Mouse (Mus musculus): ENCODE measurements around the gene Rab42.
"Not testable (repeated sequence)": the region's sequence is repeated elsewhere in the genome, so short reads cannot be mapped to it uniquely, and the experiment has no call there.

Gene Rab42

GRCm38 (mm10) chr4:132326481-132326880 is 23.3 kb upstream of the Rab42 start:
- in situ Hi-C loops (cut with MboI; ENCODE audit: low pct_unique_long_range_greater_than_20kb in 1 of 2, low sequenced_read_pairs in 2 of 2, unreplicated experiment in 1 of 2): no loop called here

GRCm38 (mm10) chr4:132315711-132316110 is 12.5 kb upstream of the Rab42 start:
- in situ Hi-C loops (cut with MboI; ENCODE audit: low pct_unique_long_range_greater_than_20kb in 1 of 2, low sequenced_read_pairs in 2 of 2, unreplicated experiment in 1 of 2): no loop called here

DNA sequence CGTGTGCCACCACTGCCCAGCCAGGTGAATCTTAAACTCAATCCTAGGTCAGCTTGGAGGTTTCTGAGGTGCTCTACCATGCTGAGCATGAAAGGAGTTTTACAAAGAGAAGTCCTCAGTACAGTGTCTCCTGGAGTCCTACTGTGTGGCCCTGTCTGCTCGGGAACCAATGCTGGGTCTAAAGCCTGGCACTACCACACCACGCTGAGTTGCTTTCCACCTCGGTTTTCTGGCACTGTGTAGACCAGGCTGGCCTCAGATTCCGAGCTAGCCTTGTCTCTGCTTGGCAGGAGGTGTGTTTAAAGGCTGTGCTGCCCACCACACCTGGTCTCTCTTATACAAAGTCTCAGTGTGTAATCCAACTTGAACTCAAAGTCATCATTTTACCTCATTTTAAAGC is 9.4 kb upstream of the Rab42 start:
- in situ Hi-C loops (cut with MboI; ENCODE audit: low pct_unique_long_range_greater_than_20kb in 1 of 2, low sequenced_read_pairs in 2 of 2, unreplicated experiment in 1 of 2): no loop called here

GRCm38 (mm10) chr4:132311801-132312200 is 8.6 kb upstream of the Rab42 start:
- in situ Hi-C loops (cut with MboI; ENCODE audit: low pct_unique_long_range_greater_than_20kb in 1 of 2, low sequenced_read_pairs in 2 of 2, unreplicated experiment in 1 of 2): no loop called here

GRCm38 (mm10) chr4:132311209-132311608 is 8.0 kb upstream of the Rab42 start:
- in situ Hi-C loops (cut with MboI; ENCODE audit: low pct_unique_long_range_greater_than_20kb in 1 of 2, low sequenced_read_pairs in 2 of 2, unreplicated experiment in 1 of 2): no loop called here

- in situ Hi-C loops (cut with MboI; ENCODE audit: low pct_unique_long_range_greater_than_20kb in 1 of 2, low sequenced_read_pairs in 2 of 2, unreplicated experiment in 1 of 2): no loop called here
Observed at GRCm38 (mm10) chr4:132309849-132310472, 6.8 kb upstream of the Rab42 start.

GRCm38 (mm10) chr4:132309140-132309848 is 6.1 kb upstream of the Rab42 start:
- in situ Hi-C loops (cut with MboI; ENCODE audit: low pct_unique_long_range_greater_than_20kb in 1 of 2, low sequenced_read_pairs in 2 of 2, unreplicated experiment in 1 of 2): no loop called here

- in situ Hi-C loops (cut with MboI; ENCODE audit: low pct_unique_long_range_greater_than_20kb in 1 of 2, low sequenced_read_pairs in 2 of 2, unreplicated experiment in 1 of 2): no loop called here
Observed at GRCm38 (mm10) chr4:132308437-132309139, 5.4 kb upstream of the Rab42 start.

GRCm38 (mm10) chr4:132306004-132306403 is 2.8 kb upstream of the Rab42 start:
- in situ Hi-C loops (cut with MboI; ENCODE audit: low pct_unique_long_range_greater_than_20kb in 1 of 2, low sequenced_read_pairs in 2 of 2, unreplicated experiment in 1 of 2): no loop called here

- in situ Hi-C loops (cut with MboI; ENCODE audit: low pct_unique_long_range_greater_than_20kb in 1 of 2, low sequenced_read_pairs in 2 of 2, unreplicated experiment in 1 of 2): no loop called here
Observed at GRCm38 (mm10) chr4:132305276-132305675, 2.1 kb upstream of the Rab42 start.

GRCm38 (mm10) chr4:132303484-132303883 is 299 bp upstream of the Rab42 start:
- in situ Hi-C loops (cut with MboI; ENCODE audit: low pct_unique_long_range_greater_than_20kb in 1 of 2, low sequenced_read_pairs in 2 of 2, unreplicated experiment in 1 of 2): not testable (repeated sequence)

- in situ Hi-C loops (cut with MboI; ENCODE audit: low pct_unique_long_range_greater_than_20kb in 1 of 2, low sequenced_read_pairs in 2 of 2, unreplicated experiment in 1 of 2): no loop called here
Observed at GRCm38 (mm10) chr4:132301965-132302938, 933 bp downstream of the Rab42 start.

DNA sequence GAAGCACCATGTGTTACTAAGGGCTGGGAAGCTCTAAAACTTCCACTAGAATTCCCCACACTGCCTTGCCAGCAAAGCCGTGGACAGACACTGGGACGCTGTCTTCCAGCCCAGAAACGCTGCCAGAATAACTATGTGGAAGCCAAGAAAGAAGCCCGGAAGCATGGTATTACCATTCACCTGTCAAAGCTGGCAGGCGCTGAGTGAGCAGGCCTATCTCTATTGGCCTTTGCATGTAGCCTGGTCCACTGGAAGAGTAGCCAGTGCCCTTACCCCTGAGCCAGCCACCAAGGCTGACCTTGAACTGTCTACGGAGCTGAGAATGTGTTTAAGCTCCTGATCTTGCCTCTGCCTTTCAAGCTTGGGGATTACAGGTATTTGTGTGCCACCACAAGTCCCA is 1.7 kb downstream of the Rab42 start:
- in situ Hi-C loops (cut with MboI; ENCODE audit: low pct_unique_long_range_greater_than_20kb in 1 of 2, low sequenced_read_pairs in 2 of 2, unreplicated experiment in 1 of 2): no loop called here

GRCm38 (mm10) chr4:132299849-132300248 is 3.3 kb downstream of the Rab42 start:
- in situ Hi-C loops (cut with MboI; ENCODE audit: low pct_unique_long_range_greater_than_20kb in 1 of 2, low sequenced_read_pairs in 2 of 2, unreplicated experiment in 1 of 2): no loop called here

GRCm38 (mm10) chr4:132295696-132296390 is 7.3 kb downstream of the Rab42 start:
- in situ Hi-C loops (cut with MboI; ENCODE audit: low pct_unique_long_range_greater_than_20kb in 1 of 2, low sequenced_read_pairs in 2 of 2, unreplicated experiment in 1 of 2): no loop called here

GRCm38 (mm10) chr4:132293682-132294240 is 9.4 kb downstream of the Rab42 start:
- in situ Hi-C loops (cut with MboI; ENCODE audit: low pct_unique_long_range_greater_than_20kb in 1 of 2, low sequenced_read_pairs in 2 of 2, unreplicated experiment in 1 of 2): no loop called here

DNA sequence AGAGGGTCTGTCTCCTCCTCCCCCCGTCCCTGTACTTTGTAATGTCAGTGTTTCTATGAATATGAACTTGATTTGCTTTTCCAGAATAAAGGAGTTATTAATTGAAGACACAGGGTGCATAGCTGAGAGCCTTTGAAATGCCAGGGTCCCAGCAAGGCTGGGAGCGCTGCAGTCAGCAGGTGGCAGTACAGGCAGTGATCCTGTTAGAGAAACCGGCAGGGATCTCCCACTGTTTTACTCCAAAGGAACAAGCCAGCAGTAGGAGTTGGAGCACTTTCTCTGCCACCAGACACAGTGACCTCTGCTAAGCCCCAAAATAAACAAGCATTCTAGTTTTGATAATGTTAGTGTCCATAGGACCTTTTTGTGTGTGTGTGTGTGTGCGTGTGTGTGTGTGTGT is 10.2 kb downstream of the Rab42 start:
- in situ Hi-C loops (cut with MboI; ENCODE audit: low pct_unique_long_range_greater_than_20kb in 1 of 2, low sequenced_read_pairs in 2 of 2, unreplicated experiment in 1 of 2): no loop called here
